Mouse (Mus musculus): ENCODE results near the gene Zdhhc22.

Gene Zdhhc22

GRCm38 (mm10) chr12:86938571-86938970 is 51.7 kb downstream of the Zdhhc22 start:
- in situ Hi-C loops (cut with MboI, MseI) = no loop called here

DNA sequence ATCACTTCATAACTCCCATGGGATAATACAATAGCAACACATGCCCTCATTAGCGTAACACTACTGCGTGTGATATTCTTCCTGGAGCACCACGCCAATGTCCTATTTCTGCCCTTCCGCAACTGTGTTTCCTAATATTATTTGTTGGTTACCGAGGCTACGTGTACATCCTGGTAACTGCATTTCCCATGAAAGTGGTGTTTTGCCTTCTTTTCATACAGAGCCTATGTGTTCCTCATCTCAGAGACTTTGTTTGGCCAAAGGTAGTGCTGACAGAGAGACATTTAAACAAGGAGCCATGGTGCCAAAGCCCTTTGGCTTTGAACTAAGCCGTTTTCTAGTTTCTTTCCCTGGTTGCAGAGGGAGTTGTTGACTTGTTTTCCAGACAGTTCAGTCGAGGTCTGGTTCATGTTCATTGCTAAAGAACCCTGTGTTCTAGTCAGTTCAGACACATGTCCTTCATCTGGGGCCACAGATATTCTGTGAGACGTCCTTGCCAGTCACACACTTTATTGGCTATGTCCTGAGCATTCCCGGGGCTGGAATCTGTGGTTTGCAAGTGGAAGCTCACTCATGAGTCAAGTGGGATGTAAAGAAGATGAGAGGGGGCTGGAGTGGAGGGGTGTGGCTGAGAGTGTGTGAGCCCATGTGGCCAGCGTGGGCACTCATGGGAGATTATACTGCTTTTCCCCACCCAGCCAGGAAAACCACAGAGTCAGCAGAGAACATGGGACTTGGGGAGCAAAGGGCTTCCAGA is 53.5 kb downstream of the Zdhhc22 start:
- in situ Hi-C loops (cut with MboI, MseI) = no loop called here

DNA sequence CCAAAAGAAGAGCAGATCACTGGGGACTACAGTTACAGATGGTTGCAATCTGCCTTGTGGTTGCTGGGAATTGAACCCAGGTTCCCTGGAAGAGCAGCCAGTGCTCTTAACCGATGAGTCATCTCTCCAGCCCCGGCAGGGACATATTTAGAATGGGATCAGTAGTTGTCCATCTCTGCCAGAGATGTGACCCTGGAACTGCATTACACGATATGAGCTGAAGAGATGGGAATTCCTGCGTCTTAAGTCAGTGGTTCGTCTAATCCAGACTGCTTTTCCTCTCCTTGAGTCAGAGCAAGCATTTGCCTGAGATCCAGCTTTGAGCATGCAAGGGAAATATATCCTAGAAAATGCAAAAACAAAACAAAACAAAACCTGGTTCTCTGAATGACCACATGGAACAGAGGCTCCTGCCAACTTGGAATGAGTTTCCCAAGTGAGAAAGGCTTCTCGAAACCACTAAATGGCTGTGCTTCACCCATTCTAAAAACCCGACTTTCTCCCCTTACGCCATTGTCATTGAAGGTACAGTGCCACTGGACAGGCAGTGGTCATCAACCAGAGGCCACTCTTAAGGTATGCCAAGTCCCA is 54.4 kb downstream of the Zdhhc22 start:
- in situ Hi-C loops (cut with MboI, MseI) = no loop called here

- in situ Hi-C loops (cut with MboI, MseI) = loop anchor here in 1 of 2 experiments (5.0 kb wide), 1 partner anchor 142 kb away; no protein-coding TSS in a partner anchor
Observed at GRCm38 (mm10) chr12:86934748-86935147, 55.5 kb downstream of the Zdhhc22 start.

GRCm38 (mm10) chr12:86932575-86932952 is 57.7 kb downstream of the Zdhhc22 start:
- in situ Hi-C loops (cut with MboI, MseI) = loop anchor here in 1 of 2 experiments (5.0 kb wide), 1 partner anchor 140 kb away; no protein-coding TSS in a partner anchor

GRCm38 (mm10) chr12:86931919-86932574 is 58.2 kb downstream of the Zdhhc22 start:
- in situ Hi-C loops (cut with MboI, MseI) = loop anchor here in 1 of 2 experiments (5.0 kb wide), 1 partner anchor 140 kb away; no protein-coding TSS in a partner anchor

GRCm38 (mm10) chr12:86930934-86931729 is 59.1 kb downstream of the Zdhhc22 start:
- in situ Hi-C loops (cut with MboI, MseI) = loop anchor here in 1 of 2 experiments (5.0 kb wide), 1 partner anchor 139 kb away; no protein-coding TSS in a partner anchor
